Mouse (Mus musculus) lung, adult 2 months (tissue): Measurements from ENCODE around the gene Gtf2f2. TPM values are rescaled to one million over a fixed set of nuclear protein-coding genes. Genes with fewer than 3 reads are reported as not detected.

Source experiments
- DNase-seq: peaks from one replicate; pipeline ENCODE4 v3.0.0; 2022
- H3K4me1 ChIP-seq: fragments of 200-500 bp; 2 replicates; pipeline ENCODE4 v1.6.1; 2011; ENCODE audit warnings: low read length; ENCODE audit not compliant: control insufficient read depth, insufficient read depth
- H3K4me3 ChIP-seq: fragments of 200-500 bp; replicated peaks from 2 replicates; pipeline ENCODE3; 2011; ENCODE audit warnings: low read depth, mild to moderate bottlenecking, control low read depth, low read length; ENCODE audit errors: extremely low read depth
- CTCF ChIP-seq: fragments of 200-500 bp; IDR thresholded peaks from 2 replicates; pipeline ENCODE4 v1.5.1; 2011; ENCODE audit warnings: mild to moderate bottlenecking, low read length, control low read depth; ENCODE audit not compliant: insufficient read depth
- POLR2A ChIP-seq: fragments of 200-500 bp; IDR thresholded peaks from 2 replicates; pipeline ENCODE4 v1.6.1; 2011; ENCODE audit warnings: low read depth, mild to moderate bottlenecking, control low read depth, low read length, borderline replicate concordance; ENCODE audit errors: extremely low read depth
- WGBS: fragments of 180-500 bp; shearing (Covaris S2); methylation state at CpG from one replicate; pipeline ENCODE4 v1.1.7; 2018; 5-methylcytosine and 5-hydroxymethylcytosine counted together
- polyA plus RNA-seq: library from polyadenylated mRNA; depleted of rRNA; stranded (reverse); fragments of >200 nt; gene quantifications from 2 replicates; pipeline ENCODE4 v1.2.3, GENCODE M21; 2012

The Gtf2f2 gene
- polyA plus RNA-seq, 1 experiment: 2.3 TPM

DNA sequence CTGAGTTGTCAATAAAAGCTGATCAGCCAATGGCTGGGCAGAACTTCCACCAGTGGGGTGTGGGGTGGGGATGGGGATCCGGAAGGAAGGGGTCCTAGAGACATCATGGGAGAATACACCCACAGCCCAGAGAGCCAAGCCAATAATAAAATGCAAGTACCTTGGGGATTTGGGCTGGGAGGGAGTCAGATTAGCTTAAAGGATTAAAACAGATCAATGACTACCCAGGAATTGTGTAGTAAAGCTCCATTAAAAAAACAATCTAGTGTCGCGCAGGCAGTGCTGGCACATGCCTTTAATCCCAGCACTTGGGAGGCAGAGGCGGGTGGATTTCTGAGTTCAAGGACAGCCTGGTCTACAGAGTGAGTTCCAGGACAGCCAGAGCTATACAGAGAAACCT lies 5.7 kb downstream of the Gtf2f2 start:
- no peak for DNase-seq
- H3K4me3 ChIP-seq: no peak overlapping the region
- no peak for TF ChIP-seq CTCF
- no peak for TF ChIP-seq POLR2A
- 92% methylated on average over 4 of the region's 4 CpGs for WGBS
- peaks cover 5% of the 10 kb centered on the region; the same call in 1 of the 2 replicates for H3K4me1 ChIP-seq

DNA sequence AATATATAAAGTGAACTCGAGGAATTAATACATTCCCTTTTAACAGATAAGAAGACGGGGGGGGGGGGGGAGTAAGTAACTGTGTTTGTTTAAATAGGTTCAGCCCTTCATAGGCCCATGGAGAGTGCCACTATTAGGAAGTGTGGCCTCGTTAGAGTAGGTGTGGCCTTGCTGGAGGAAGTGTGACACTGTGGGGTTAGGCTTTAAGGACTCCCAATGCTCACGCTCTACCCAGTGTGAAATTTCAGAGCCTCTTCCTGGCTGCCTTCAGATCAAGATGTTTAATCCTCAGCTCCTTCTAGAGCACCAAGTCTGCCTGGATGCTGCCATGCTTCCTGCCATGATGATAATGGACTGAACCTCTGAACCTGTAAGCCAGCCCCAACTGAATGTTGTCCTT lies 8.9 kb downstream of the Gtf2f2 start:
- Histone ChIP-seq H3K4me1 (no peaks in the 10 kb centered on the region), H3K4me3 (no peak overlapping the region)
- WGBS: 50% methylated on average over 4 of the region's 4 CpGs
- DNase-seq: no peak
- no peak for TF ChIP-seq POLR2A
- TF ChIP-seq CTCF: no peak

DNA sequence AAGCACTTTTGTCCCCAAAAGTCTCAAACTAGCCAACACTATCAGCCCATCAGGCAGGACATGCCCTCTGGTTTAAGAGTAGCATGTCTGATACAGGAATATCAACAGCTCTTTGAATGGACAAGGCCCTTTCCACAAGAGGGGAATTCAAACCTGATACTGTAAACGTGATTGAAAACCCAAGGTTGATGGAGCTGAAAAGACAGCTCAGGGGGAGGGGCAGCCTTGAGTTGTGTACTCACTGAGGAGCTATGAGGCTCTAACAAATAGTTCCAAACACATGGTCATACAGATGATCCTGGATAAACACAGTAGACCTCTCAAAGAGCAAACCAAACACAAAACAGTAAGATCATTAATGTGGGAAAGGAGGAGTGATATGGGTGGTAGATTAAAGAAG lies 12.6 kb downstream of the Gtf2f2 start:
- no peaks in the 10 kb centered on the region for H3K4me1 ChIP-seq
- WGBS: 50% methylated on average over 1 of the region's 1 CpGs
- no peak for TF ChIP-seq POLR2A
- TF ChIP-seq CTCF: no peak

DNA sequence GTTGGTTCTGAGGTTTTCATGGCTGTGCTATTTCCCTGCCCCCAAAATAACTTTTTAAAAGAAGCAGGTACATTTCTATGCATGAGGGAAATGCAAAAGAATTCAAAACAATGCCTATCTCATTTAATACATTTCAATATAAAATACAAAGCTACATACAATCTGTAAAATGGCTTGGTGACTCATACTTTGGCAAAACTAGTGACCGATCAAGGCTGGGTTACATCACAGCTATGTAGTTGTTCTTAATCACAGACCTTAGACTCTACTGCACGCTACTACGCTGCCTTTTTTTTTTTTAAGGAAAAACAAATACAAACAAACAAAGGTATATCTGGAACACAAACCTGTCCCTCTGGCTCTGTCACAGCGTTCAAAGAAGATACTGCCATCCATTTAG lies 18.3 kb downstream of the Gtf2f2 start:
- Histone ChIP-seq H3K4me3 (no peak overlapping the region), H3K4me1 (no peaks in the 10 kb centered on the region)
- DNase-seq: no peak
- TF ChIP-seq CTCF: no peak
- TF ChIP-seq POLR2A: no peak
- WGBS: 90% methylated on average over 4 of the region's 4 CpGs

More for the DNA sequence above, 12.6 kb downstream of the Gtf2f2 start:
- H3K4me3 ChIP-seq: no peak overlapping the region
- no peak for DNase-seq

DNA sequence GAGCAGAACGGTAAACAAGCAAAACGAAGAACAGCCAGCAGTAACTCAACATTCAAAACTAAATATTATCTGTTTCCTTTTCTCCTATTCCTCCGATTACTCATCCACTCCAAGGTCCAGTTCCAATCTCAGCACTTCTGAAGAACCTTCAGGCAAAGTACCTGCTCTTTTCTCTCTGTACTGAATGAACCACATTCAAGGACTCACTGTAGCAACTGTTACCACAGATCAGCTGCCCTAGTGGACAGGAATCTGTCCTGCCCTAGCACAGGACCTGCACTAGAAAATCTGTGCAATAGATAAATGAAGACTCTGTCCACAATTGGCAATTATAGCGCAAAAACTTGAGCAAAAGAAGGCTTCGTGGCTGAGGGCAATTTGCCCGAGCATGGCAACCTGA lies 19.7 kb downstream of the Gtf2f2 start:
- DNase-seq: no peak
- H3K4me1 ChIP-seq: no peaks in the 10 kb centered on the region
- no peak for TF ChIP-seq CTCF
- no peak for TF ChIP-seq POLR2A
- 92% methylated on average over 6 of the region's 6 CpGs for WGBS
- H3K4me3 ChIP-seq: no peak overlapping the region

DNA sequence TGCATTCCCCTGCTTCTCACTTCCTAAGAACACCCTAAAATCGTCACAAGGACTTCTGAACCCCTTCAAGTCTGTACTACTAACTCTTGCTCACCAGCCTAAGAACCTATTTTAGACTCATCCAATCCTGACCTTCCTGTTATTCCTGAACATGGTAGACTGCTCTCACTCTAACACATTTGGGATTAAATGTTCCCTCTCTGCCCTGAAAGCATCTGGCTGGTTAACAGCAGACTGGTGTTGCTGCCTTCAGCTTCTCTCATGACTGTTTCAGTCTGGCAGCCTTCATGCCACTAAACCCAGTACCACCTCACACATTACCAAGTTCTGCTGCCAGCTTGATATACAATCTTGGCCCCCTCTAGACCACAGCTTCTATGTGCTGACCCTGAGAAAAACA lies 21.5 kb downstream of the Gtf2f2 start:
- no peak for DNase-seq
- 74% methylated on average over 1 of the region's 1 CpGs for WGBS
- Histone ChIP-seq H3K4me3 (no peak overlapping the region), H3K4me1 (no peaks in the 10 kb centered on the region)
- TF ChIP-seq POLR2A (no peak), CTCF (no peak)

DNA sequence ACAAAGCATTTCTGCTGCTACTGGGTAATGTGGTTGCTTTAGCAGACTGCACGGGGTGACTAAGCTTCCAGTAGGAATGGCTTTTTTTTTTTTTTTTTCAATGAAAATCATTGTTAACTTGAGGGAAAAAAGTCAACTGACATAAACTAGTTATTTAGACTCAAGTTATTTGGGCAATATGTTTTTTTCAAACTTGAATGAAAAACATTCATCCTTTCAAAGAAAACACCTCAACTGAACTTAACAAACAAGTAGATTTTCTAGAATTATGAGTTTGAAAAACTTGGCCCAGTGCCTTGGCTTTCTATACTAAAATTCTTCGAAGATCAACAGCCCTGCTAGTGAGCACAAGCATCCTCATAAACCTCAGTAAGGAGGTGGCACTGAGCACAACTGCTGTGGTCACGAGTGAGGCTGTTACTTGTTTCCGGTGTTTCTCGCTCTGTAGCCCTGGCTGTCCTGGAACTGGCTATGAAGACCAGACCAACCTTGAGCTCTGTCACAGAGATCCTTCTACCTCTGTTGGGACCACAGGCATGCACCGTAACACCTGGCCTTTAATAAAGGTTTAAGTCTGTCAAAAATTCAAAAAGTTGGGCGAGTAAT lies 23.7 kb downstream of the Gtf2f2 start:
- TF ChIP-seq POLR2A (no peak), CTCF (no peak)
- Histone ChIP-seq H3K4me3 (no peak overlapping the region), H3K4me1 (no peaks in the 10 kb centered on the region)
- no peak for DNase-seq
- WGBS: 66% methylated on average over 7 of the region's 7 CpGs

DNA sequence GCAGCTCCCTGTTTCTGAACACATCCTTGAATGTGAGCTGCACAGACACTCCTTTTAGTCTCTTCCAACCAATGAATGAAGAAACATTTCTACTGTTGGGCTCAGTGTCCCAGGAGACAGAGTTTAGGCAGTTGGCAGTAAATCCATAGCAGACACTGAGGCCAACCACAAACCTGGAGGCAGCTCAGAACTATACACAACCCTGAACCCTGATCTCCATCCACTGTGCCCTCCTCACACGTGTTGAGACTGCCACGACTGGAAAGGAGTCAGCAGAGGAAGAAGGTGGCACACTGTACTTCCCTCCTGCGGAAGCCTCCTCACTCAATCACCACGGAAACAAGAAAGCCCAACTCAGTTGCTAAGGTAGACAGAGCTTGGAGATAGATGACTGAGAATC lies 25.6 kb downstream of the Gtf2f2 start:
- TF ChIP-seq CTCF: no peak
- no peak for TF ChIP-seq POLR2A
- H3K4me3 ChIP-seq: no peak overlapping the region
- no peaks in the 10 kb centered on the region for H3K4me1 ChIP-seq
- DNase-seq: no peak
- WGBS: 37% methylated on average over 4 of the region's 4 CpGs

DNA sequence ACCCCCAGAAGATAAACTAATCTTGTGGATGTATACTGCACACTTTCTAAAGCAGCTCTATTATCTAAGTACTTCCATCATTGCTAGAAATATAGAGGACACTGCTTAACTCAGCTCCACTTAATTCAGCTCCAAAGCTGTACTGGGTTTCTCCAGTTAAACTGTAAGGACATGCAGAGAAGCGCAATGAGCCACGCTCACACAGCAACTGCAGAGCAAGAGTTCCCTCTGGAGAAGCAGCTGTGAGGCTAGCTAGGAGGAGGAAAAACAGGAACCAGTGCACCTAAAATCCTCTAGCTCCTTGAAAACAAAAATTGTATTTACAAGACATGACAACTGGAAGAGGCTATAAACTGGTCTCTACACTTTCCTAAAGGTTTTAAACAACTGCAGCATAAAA lies 26.8 kb downstream of the Gtf2f2 start:
- WGBS: 94% methylated on average over 2 of the region's 2 CpGs
- Histone ChIP-seq H3K4me3 (no peak overlapping the region), H3K4me1 (no peaks in the 10 kb centered on the region)
- no peak for DNase-seq
- TF ChIP-seq POLR2A (no peak), CTCF (no peak)

DNA sequence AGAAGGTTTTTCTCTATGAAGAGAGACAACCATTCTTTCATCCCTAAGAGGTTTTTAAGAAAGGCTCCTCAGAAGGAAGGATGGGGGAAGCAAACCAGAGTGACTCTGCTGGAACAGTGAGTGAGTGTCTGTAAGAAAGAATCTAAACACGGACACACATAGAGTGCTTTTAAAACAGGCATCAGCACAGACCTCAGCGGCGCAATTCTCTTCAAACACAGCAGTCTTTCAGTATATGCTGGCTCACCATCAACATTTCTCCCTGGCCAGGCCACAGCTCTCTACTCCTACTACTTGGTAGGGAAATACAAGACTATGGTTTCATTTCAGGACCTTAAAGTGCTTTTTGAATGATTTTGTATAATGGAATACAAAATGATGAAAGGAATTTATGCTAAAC lies 29.4 kb downstream of the Gtf2f2 start:
- no peak overlapping the region for H3K4me3 ChIP-seq
- TF ChIP-seq POLR2A (no peak), CTCF (no peak)
- 90% methylated on average over 3 of the region's 3 CpGs for WGBS
- H3K4me1 ChIP-seq: no peaks in the 10 kb centered on the region
- no peak for DNase-seq

DNA sequence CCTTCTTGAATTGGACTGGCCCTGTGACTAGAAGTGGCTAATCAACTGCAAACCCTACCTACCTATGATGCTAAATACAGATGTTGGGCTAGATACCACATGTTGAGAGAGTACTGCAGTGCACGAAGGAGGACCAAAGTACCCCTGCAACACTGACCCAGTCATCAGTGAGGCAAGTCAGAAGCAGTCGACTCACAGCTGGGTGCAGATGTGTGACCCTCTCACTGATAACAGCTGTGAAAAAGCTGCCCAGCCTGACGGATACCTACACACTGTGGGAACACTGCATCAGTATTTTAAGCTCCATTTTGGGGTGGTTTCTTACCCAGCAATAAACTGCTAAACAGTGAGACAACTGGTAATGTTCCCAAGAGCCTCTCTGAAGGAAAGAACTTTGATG lies 34.6 kb downstream of the Gtf2f2 start:
- H3K4me3 ChIP-seq: no peak overlapping the region
- no peak for DNase-seq
- H3K4me1 ChIP-seq: no peaks in the 10 kb centered on the region
- WGBS: 49% methylated on average over 3 of the region's 3 CpGs
- TF ChIP-seq CTCF: no peak
- no peak for TF ChIP-seq POLR2A
